Mouse (Mus musculus) cerebellum, adult 2 months (tissue): ENCODE results near the gene B4galnt4.

ENCODE experiments used
- CTCF ChIP-seq: fragments of 200-500 bp; IDR thresholded peaks from 2 replicates; pipeline ENCODE4 v1.5.1; 2011; ENCODE audit warnings: low read depth, mild to moderate bottlenecking, control low read depth, low read length, moderate library complexity, borderline replicate concordance; ENCODE audit not compliant: insufficient read depth
- POLR2A ChIP-seq: fragments of 200-500 bp; IDR thresholded peaks from 2 replicates; pipeline ENCODE4 v1.6.1; 2011; ENCODE audit warnings: low read length, control low read depth, borderline replicate concordance; ENCODE audit not compliant: insufficient read depth

- no peak for TF ChIP-seq POLR2A
- TF ChIP-seq CTCF: no peak
These were observed 29.3 kb downstream of the B4galnt4 start for GRCm38 (mm10) chr7:141090228-141090627.
